Mouse (Mus musculus) E14TG2a.4 (cell line): ENCODE measurements around the gene Ctns.

Source experiments
- H3K27me3 ChIP-seq: 2 replicates; pipeline ENCODE4 v1.6.1; 2014; ENCODE audit warnings: low read length, control low read depth; ENCODE audit not compliant: insufficient read depth
- H3K36me3 ChIP-seq: 2 replicates; pipeline ENCODE4 v1.6.1; 2014; ENCODE audit warnings: low read length, control low read depth; ENCODE audit not compliant: insufficient read depth
- H3K4me1 ChIP-seq: replicated peaks from 2 replicates; pipeline ENCODE4 v1.6.1; 2014; ENCODE audit warnings: low read depth, low read length, control low read depth
- H3K4me3 ChIP-seq: replicated peaks from 2 replicates; pipeline ENCODE4 v1.5.1; 2014; ENCODE audit warnings: mild to moderate bottlenecking, low read length
- H3K9me3 ChIP-seq: 2 replicates; pipeline ENCODE4 v1.6.1; 2014; ENCODE audit warnings: low read length, control low read depth
- CTCF ChIP-seq: conservative IDR thresholded peaks from 2 replicates; pipeline ENCODE4 v1.5.1; 2014; ENCODE audit warnings: low read length
- NANOG ChIP-seq: IDR thresholded peaks from 2 replicates; pipeline ENCODE4 v1.6.1; 2014; ENCODE audit warnings: borderline replicate concordance, low read length, mixed read lengths
- POU5F1 ChIP-seq: IDR thresholded peaks from 2 replicates; pipeline ENCODE4 v1.6.1; 2014; ENCODE audit warnings: low read length, borderline replicate concordance

Ctns gene

GRCm38 (mm10) chr11:73185872-73186615, 12.8 kb downstream of the Ctns start:
- TF ChIP-seq POU5F1 (no peak), CTCF (no peak), NANOG (no peak)
- Histone ChIP-seq H3K27me3 (no peaks in the 10 kb centered on the region), H3K4me1 (no peaks in the 10 kb centered on the region), H3K36me3 (peaks cover 77% of the 10 kb centered on the region), H3K4me3 (no peak overlapping the region), H3K9me3 (no peaks in the 10 kb centered on the region)

DNA sequence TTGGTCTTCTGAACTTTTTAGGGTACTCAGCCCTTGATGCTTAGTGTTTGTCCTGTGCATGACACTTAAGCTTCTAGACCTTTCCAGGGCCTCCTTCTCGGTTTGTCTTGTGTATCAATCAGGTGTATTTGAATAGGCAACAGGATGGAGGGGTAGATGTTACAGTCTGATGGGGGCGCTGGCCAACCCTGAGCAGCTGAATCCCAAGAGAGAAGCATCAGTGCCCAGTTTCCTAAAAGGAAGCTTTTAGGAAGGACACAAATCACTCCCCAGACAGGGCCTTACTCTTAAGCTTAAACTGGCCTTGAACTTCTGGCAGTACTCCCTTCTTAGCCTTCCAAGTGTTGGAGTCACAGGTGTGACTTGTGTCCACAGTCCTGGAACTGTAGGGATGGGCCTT, 20.9 kb downstream of the Ctns start:
- Histone ChIP-seq H3K27me3 (0 out of 2 replicates have a peak, but pooled peaks cover 3% of the 10 kb centered on the region), H3K4me1 (peaks cover 42% of the 10 kb centered on the region), H3K4me3 (peak overlapping the region; percentile 99), H3K36me3 (peaks cover 35% of the 10 kb centered on the region), H3K9me3 (no peaks in the 10 kb centered on the region)
- TF ChIP-seq POU5F1 (no peak), NANOG (no peak), CTCF (no peak)

DNA sequence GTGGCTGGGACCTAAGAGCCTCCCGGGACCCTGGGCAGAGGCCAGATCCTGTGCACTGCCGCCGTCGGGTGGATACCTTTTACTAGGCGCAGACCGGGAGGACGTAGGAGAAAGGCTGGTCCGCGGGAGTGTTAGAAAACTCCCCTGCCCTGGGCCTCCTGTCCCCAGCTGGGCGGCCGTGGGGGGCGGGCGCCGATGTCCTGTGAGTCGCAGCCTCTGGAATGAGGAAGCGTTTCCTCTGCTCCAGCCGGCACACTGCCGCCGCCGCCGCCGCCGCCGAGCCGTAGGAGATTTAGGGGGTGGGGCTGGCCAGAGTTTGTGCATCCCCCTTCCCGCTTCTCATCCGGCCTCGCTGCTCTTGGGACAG, 21.4 kb downstream of the Ctns start:
- no peak for TF ChIP-seq POU5F1
- TF ChIP-seq NANOG, result no peak
- TF ChIP-seq CTCF, result no peak
- H3K4me1 ChIP-seq, result peaks cover 46% of the 10 kb centered on the region
- H3K9me3 ChIP-seq, result no peaks in the 10 kb centered on the region
- peaks cover 39% of the 10 kb centered on the region for H3K36me3 ChIP-seq
- H3K4me3 ChIP-seq, result peak overlapping the region; percentile 99
- 0 out of 2 replicates have a peak, but pooled peaks cover 3% of the 10 kb centered on the region for H3K27me3 ChIP-seq

DNA sequence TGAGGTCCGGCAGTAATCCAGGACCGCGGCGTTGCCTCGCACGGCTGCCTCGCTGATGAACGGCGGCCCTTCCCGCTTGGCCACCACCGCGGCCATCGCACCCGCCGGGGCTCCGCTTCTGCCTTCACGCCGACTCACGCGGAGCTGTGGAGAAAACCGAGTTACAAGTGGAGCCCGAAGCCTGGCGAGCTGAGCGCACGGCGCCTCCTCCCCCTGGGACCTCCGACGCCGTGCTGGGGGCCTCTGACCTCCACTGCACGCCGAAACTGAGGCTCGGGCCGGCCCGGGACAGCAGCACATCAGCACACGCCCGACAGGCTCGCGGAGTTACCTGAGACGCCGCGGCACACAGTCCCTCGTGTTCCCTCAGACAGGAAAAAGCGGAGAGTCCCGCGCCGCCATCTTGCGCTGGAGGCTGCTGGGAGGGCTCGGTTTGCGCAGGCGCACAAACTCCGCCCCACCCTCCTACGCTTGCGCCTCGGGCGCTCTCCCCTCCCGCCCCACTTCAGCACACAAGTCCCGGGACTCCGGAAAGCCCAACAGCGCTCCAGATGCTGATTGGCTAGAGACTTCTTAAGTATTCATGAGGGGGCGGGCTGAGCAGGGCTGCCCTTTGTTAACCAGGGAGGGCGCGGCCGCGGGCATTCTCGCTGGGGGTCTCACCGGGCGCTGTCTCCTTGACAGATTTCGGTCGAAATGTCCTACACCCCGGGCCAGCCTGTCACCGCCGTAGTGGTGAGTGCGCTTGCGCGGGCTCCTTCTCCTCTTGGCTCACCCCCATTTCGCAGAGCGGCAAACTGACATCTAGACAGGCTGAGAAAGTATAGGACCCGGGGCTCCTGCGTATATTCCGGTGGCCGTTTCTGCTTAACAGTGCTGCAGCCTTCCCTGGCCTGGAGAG, 22.0 kb downstream of the Ctns start, which contains the start of the genes Emc6 and Tax1bp3:
Gene Emc6 (minus strand): TSS at position 430 of the 901 bp plus-strand sequence.
Gene Tax1bp3 (plus strand): TSS at position 476 of the 901 bp plus-strand sequence.
- 0 out of 2 replicates have a peak, but pooled peaks cover 3% of the 10 kb centered on the region for H3K27me3 ChIP-seq
- H3K4me3 ChIP-seq, result peak within 1 kb of the TSS; percentile 99
- peaks cover 53% of the 10 kb centered on the region for H3K4me1 ChIP-seq
- peaks cover 41% of the 10 kb centered on the region for H3K36me3 ChIP-seq
- H3K9me3 ChIP-seq, result no peaks in the 10 kb centered on the region
- TF ChIP-seq POU5F1 (no peak), CTCF (no peak), NANOG (no peak)

DNA sequence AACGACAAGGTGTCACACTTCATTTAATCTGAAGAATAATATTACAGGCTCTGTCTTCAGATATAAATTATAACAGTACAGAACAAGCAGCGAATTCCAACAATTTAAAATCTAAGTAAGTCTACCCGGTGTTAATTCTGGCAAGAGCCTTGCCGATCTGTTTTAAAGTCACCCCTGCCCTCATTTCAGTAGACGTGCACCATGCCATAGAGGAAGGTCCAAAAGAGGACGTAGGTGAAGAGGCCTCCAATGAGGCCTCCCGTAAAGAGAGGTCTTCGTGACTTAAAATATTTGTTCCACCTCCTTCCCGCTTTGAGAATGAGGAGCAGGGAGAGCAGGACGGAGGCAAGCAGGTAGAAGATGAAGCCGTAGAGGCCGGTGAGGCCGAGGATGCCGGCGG, 22.7 kb downstream of the Ctns start:
- H3K9me3 ChIP-seq, result no peaks in the 10 kb centered on the region
- peaks cover 47% of the 10 kb centered on the region for H3K36me3 ChIP-seq
- TF ChIP-seq CTCF, result no peak
- no peak for TF ChIP-seq NANOG
- no peak for TF ChIP-seq POU5F1

GRCm38 (mm10) chr11:73175612-73176011, 23.2 kb downstream of the Ctns start:
- no peaks in the 10 kb centered on the region for H3K9me3 ChIP-seq
- peaks cover 53% of the 10 kb centered on the region for H3K36me3 ChIP-seq
- peak overlapping the region; percentile 99 for H3K4me3 ChIP-seq
- H3K27me3 ChIP-seq, result 0 out of 2 replicates have a peak, but pooled peaks cover 3% of the 10 kb centered on the region
- H3K4me1 ChIP-seq, result peaks cover 62% of the 10 kb centered on the region
- TF ChIP-seq NANOG (no peak), CTCF (no peak), POU5F1 (no peak)

More for the DNA sequence above, 22.7 kb downstream of the Ctns start:
- 0 out of 2 replicates have a peak, but pooled peaks cover 3% of the 10 kb centered on the region for H3K27me3 ChIP-seq
- H3K4me3 ChIP-seq, result peak overlapping the region; percentile 99
- H3K4me1 ChIP-seq, result peaks cover 59% of the 10 kb centered on the region

DNA sequence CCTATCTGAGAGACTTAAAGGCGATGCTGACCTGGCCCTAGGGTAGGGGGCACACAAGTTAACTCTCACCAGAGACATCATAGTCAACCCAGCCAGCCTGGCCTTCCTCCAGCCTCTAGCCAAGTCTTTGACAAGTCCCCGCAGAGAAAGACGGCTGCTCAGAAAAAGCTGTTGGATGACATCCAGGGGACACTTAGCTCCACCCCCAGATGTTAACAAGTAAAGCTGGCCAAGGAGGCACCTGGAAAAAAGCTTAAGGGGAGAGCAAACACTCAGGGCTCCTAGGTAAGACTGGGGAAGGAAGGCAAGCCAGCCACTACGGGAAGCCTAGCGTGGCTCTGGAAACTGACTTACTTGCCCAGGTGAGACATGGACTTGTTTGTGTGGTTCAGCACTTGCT, 26.7 kb downstream of the Ctns start:
- Histone ChIP-seq H3K4me3 (no peak overlapping the region), H3K9me3 (no peaks in the 10 kb centered on the region), H3K36me3 (peaks cover 62% of the 10 kb centered on the region), H3K4me1 (peaks cover 72% of the 10 kb centered on the region), H3K27me3 (no peaks in the 10 kb centered on the region)
- TF ChIP-seq NANOG (no peak), POU5F1 (no peak), CTCF (no peak)

DNA sequence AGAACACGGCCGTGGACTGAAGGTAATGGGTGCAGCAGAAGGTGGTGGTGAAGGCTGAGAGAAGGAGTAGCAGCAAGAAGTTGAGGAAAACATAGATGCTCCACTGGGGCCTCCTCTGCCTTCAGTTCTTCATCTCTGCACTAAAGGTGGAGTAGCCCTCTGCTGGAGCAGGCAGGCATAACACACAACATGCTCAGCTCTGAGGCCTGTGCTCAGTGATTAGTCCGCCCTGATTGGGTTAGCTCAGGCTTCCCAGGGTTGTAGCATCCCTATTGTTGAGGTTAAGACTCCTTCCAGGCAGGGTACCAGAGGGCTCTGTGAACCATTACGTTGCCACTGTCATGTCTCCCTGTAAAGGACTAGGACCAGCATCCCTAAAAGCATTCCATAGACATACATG, 29.6 kb downstream of the Ctns start:
- no peak overlapping the region for H3K4me3 ChIP-seq
- peaks cover 45% of the 10 kb centered on the region for H3K36me3 ChIP-seq
- H3K9me3 ChIP-seq, result no peaks in the 10 kb centered on the region
- TF ChIP-seq POU5F1, result no peak
- TF ChIP-seq CTCF, result peak; percentile 67
- TF ChIP-seq NANOG, result no peak
- H3K27me3 ChIP-seq, result no peaks in the 10 kb centered on the region; the same call in 1 of the 2 replicates
- H3K4me1 ChIP-seq, result peaks cover 65% of the 10 kb centered on the region
